In genomic region chr5:100597886-100598485, GRCm38 (mm10) we compare ENCODE assay signal across 10 mouse cellular contexts. TPM values are rescaled to one million over a fixed set of nuclear protein-coding genes. Genes with fewer than 3 reads are reported as not detected.
DNase-seq lines count a peak whose midpoint lies in the region; ATAC-seq and TF ChIP-seq lines count a peak whose summit lies in the region.
"Had no signal": no experiment of that assay in that cellular context is flagged by ENCODE, and none has a peak within 500 bp of the region (broad histone marks: within the 10 kb centered on the region; RNA-seq: fewer than 3 reads in every experiment).

No protein-coding gene starts in this region.

- no peaks in the 10 kb centered on the region for H3K79me2 ChIP-seq in MEL (ENCODE audit: control insufficient read depth, insufficient read depth, low read length, poor library complexity)

- H3K9me3 ChIP-seq in MEL (replicated peaks; ENCODE audit: insufficient read depth, low read length): no peaks in the 10 kb centered on the region
- H3K9me3 ChIP-seq in intestine, embryonic 15.5 days: no peaks in the 10 kb centered on the region
- H3K9me3 ChIP-seq: neural tube, embryonic 13.5 days had no signal

- no peak for TF ChIP-seq EP300 in MEL (IDR thresholded peaks at IDR 0.05; ENCODE audit: low read depth in 1 of 2, low read length in 2 of 2)

- no peak for TF ChIP-seq RAD21 in MEL (IDR thresholded peaks at IDR 0.05; ENCODE audit: low read depth, low read length)

- no peak overlapping the region for H3K4me3 ChIP-seq in lung, adult 2 months (replicated peaks; ENCODE audit: extremely low read depth, low read depth, low read length)
- H3K4me3 ChIP-seq in MEL (ENCODE audit: control insufficient read depth in 1 of 2, insufficient read depth in 1 of 2, low read depth in 2 of 2, low read length in 2 of 2): no peak overlapping the region
- H3K4me3 ChIP-seq in intestine, embryonic 15.5 days (replicated peaks): no peak overlapping the region
- H3K4me3 ChIP-seq: limb, embryonic 13.5 days; neural tube, embryonic 13.5 days had no signal

- H3K36me3 ChIP-seq in MEL (ENCODE audit: control insufficient read depth in 1 of 2, insufficient read depth in 2 of 2, low read length in 2 of 2): peaks cover 0 to 11% of the 10 kb centered on the region in 2 experiments; a peak in 2 of 4 replicates
- H3K36me3 ChIP-seq in intestine, embryonic 15.5 days: no peaks in the 10 kb centered on the region
- H3K36me3 ChIP-seq: limb, embryonic 13.5 days; neural tube, embryonic 13.5 days had no signal

- WGBS in lung, adult 2 months: 64% methylated on average over 11 of the region's 11 CpGs
- WGBS in intestine, embryonic 15.5 days: 55% methylated on average over 11 of the region's 11 CpGs

- peak; percentile 93 for ATAC-seq in intestine, embryonic 15.5 days

- H3K9ac ChIP-seq in MEL (ENCODE audit: control insufficient read depth, low read depth, low read length, poor library complexity, severe bottlenecking): no peak overlapping the region
- H3K9ac ChIP-seq in intestine, embryonic 15.5 days: no peak overlapping the region
- H3K9ac ChIP-seq: limb, embryonic 13.5 days; neural tube, embryonic 13.5 days had no signal

- TF ChIP-seq CTCF in lung, adult 2 months (IDR thresholded peaks at IDR 0.05; ENCODE audit: insufficient read depth, low read length): no peak
- TF ChIP-seq CTCF in MEL (IDR thresholded peaks at IDR 0.05 in 2 of 3, conservative IDR thresholded peaks at IDR 0.05 in 1 of 3; ENCODE audit: control insufficient read depth in 1 of 3, insufficient read depth in 1 of 3, low read depth in 2 of 3, low read length in 3 of 3, poor library complexity in 1 of 3, severe bottlenecking in 1 of 3): no peak

- intact Hi-C loops in left cerebral cortex, postnatal 36 days (cut with DNase I): no loop called here

- H3K27me3 ChIP-seq in MEL (ENCODE audit: control insufficient read depth in 1 of 2, insufficient read depth in 2 of 2, low read length in 2 of 2): no peaks in the 10 kb centered on the region
- no peaks in the 10 kb centered on the region for H3K27me3 ChIP-seq in intestine, embryonic 15.5 days (replicated peaks)
- H3K27me3 ChIP-seq: limb, embryonic 13.5 days; neural tube, embryonic 13.5 days had no signal

- TF ChIP-seq POLR2A in lung, adult 2 months (IDR thresholded peaks at IDR 0.05; ENCODE audit: borderline replicate concordance, extremely low read depth, low read depth, low read length): no peak
- TF ChIP-seq POLR2A in MEL (IDR thresholded peaks at IDR 0.05; ENCODE audit: control insufficient read depth in 1 of 2, insufficient read depth in 1 of 2, low read depth in 1 of 2, low read length in 2 of 2, poor library complexity in 1 of 2): no peak

- no peak overlapping the region for H3K4me2 ChIP-seq in intestine, embryonic 15.5 days (replicated peaks)
- H3K4me2 ChIP-seq: limb, embryonic 13.5 days; neural tube, embryonic 13.5 days had no signal

- H3K27ac ChIP-seq in MEL (ENCODE audit: control insufficient read depth, low read depth, low read length): no peak overlapping the region
- 0 out of 2 replicates have a peak overlapping the region, but pooled peaks have one; percentile 33 for H3K27ac ChIP-seq in intestine, embryonic 15.5 days
- H3K27ac ChIP-seq: limb, embryonic 13.5 days; neural tube, embryonic 13.5 days had no signal

- DNase-seq in lung, adult 18-20 months: peak; percentile 34 to 35
- no peak for DNase-seq in lung, adult 2 months
- DNase-seq in MEL (ENCODE audit: low read depth, low spot score): peak; percentile 38
- peak; percentile 68 to 79 for DNase-seq in spleen, postnatal 4 days (ENCODE audit: low spot score in 2 of 2)
- no peak for DNase-seq in left cerebral cortex, postnatal 36 days (ENCODE audit: low spot score in 2 of 2)
- no peak for DNase-seq in gastrocnemius, adult 18-20 months (ENCODE audit: low spot score)
- no peak for DNase-seq in adrenal gland, postnatal 25 days

- H3K4me1 ChIP-seq in lung, adult 2 months (ENCODE audit: control insufficient read depth, insufficient read depth, low read length): no peaks in the 10 kb centered on the region
- peaks cover 4 to 6% of the 10 kb centered on the region in 2 experiments; a peak in 2 of 4 replicates for H3K4me1 ChIP-seq in MEL (ENCODE audit: control insufficient read depth in 1 of 2, insufficient read depth in 2 of 2, low read length in 2 of 2)
- H3K4me1 ChIP-seq in intestine, embryonic 15.5 days (replicated peaks): no peaks in the 10 kb centered on the region
- H3K4me1 ChIP-seq: limb, embryonic 13.5 days had no signal

TF ChIP-seq in MEL, 35 proteins besides CTCF, POLR2A, EP300 and RAD21:
- TF ChIP-seq ZKSCAN1 (IDR thresholded peaks at IDR 0.05; ENCODE audit: low read depth, low read length): no peak
- no peak for TF ChIP-seq E2F4 (IDR thresholded peaks at IDR 0.05; ENCODE audit: borderline replicate concordance, low read depth, low read length)
- TF ChIP-seq SMC3 (IDR thresholded peaks at IDR 0.05; ENCODE audit: low read depth, low read length): no peak
- no peak for TF ChIP-seq ETS1 (IDR thresholded peaks at IDR 0.05; ENCODE audit: low read depth, low read length)
- no peak for TF ChIP-seq NRF1 (IDR thresholded peaks at IDR 0.05; ENCODE audit: insufficient read depth, low read depth, low read length, poor library complexity, severe bottlenecking)
- no peak for TF ChIP-seq USF1 (IDR thresholded peaks at IDR 0.05; ENCODE audit: low read depth, low read length)
- TF ChIP-seq MAX (IDR thresholded peaks at IDR 0.05; ENCODE audit: low read length): no peak
- no peak for TF ChIP-seq MYC (IDR thresholded peaks at IDR 0.05; ENCODE audit: low read depth, low read length)
- TF ChIP-seq SIN3A (IDR thresholded peaks at IDR 0.05; ENCODE audit: low read length): no peak
- TF ChIP-seq ZMIZ1 (IDR thresholded peaks at IDR 0.05; ENCODE audit: low read depth, low read length): no peak
- TF ChIP-seq TAL1 (IDR thresholded peaks at IDR 0.05; ENCODE audit: low read length): no peak
- TF ChIP-seq ZC3H11A (IDR thresholded peaks at IDR 0.05; ENCODE audit: low read depth, low read length): no peak
- no peak for TF ChIP-seq POLR2AphosphoS5 (IDR thresholded peaks at IDR 0.05; ENCODE audit: borderline replicate concordance, low read depth, low read length)
- no peak for TF ChIP-seq JUND (IDR thresholded peaks at IDR 0.05; ENCODE audit: low read depth, low read length)
- TF ChIP-seq GATA1 (IDR thresholded peaks at IDR 0.05; ENCODE audit: low read depth, low read length): no peak

RNA-seq across cellular contexts. Expression of gene Plac8, which starts 25.9 kb away (rescaled TPM):
- 49.8 and 87.4 TPM in 2 replicates for polyA plus RNA-seq in lung, adult 2 months (2012; rRNA removed)
- total RNA-seq in MEL (2012; rRNA removed): 4.9 and 7.1 TPM in 2 replicates
- polyA plus RNA-seq in MEL (2012; ENCODE audit: insufficient read depth in 1 of 2, insufficient read length in 2 of 2, low read depth in 1 of 2, low replicate concordance in 2 of 2, missing spikeins in 1 of 2): 10 to 100 TPM in 1 of 2 experiments, not detected in 1; 10.6 TPM
- polyA plus RNA-seq in intestine, embryonic 15.5 days (2015; fragmentation: Nextera tagmentation; extraction: Ambion mirVana): 349 and 408 TPM in 2 replicates
- total RNA-seq in left cerebral cortex, postnatal 36 days (2021): not detected
- total RNA-seq in gastrocnemius, adult 18-20 months (2021): under 1 TPM in 1 of 2 experiments, not detected in 1; 0.80 TPM
- total RNA-seq in adrenal gland, postnatal 25 days (2021): 5.5 and 9.6 TPM in 2 replicates

Comparison
In these comparisons a context has a peak if more than half of its experiments do, and no peak if none do; other contexts are left out.
1. DNase-seq: peak in lung, adult 18-20 months (2 of 2), MEL (single experiment) and spleen, postnatal 4 days (2 of 2); none in lung, adult 2 months (single experiment), left cerebral cortex, postnatal 36 days (0 of 2), gastrocnemius, adult 18-20 months (single experiment) and adrenal gland, postnatal 25 days (single experiment).